Mouse (Mus musculus) cerebellum, adult 2 months (tissue): ENCODE measurements at regions not wholly inside any gene's neighbourhood (a gene's known extent, or its start where the extent isn't known, plus 50 kb on each side); places are given as distances from the start of the nearest gene placed in this dataset.

Experiments
- CTCF ChIP-seq: fragments of 200-500 bp; IDR thresholded peaks from 2 replicates; pipeline ENCODE4 v1.5.1; 2011; ENCODE audit warnings: low read depth, mild to moderate bottlenecking, control low read depth, low read length, moderate library complexity, borderline replicate concordance; ENCODE audit not compliant: insufficient read depth
- POLR2A ChIP-seq: fragments of 200-500 bp; IDR thresholded peaks from 2 replicates; pipeline ENCODE4 v1.6.1; 2011; ENCODE audit warnings: low read length, control low read depth, borderline replicate concordance; ENCODE audit not compliant: insufficient read depth

GRCm38 (mm10) chr6:141001306-141001705 lies 247.8 kb upstream of the Pde3a start:
- TF ChIP-seq CTCF (no peak), POLR2A (no peak)
